Mouse (Mus musculus): Measurements from ENCODE around the gene Gm21983.

GRCm38 (mm10) chr7:27133156-27133555 is 47.7 kb downstream of the Gm21983 start:
- no peak for TF ChIP-seq CTCF (IDR thresholded peaks at IDR 0.05; ENCODE audit: low read depth)
- TF ChIP-seq EP300 (IDR thresholded peaks at IDR 0.05; ENCODE audit: low read depth) = no peak

Measured in heart, postnatal 0 days (tissue).